Mouse (Mus musculus) E14TG2a.4 (cell line): ENCODE measurements at regions not wholly inside any gene's neighbourhood (a gene's known extent, or its start where the extent isn't known, plus 50 kb on each side); places are given as distances from the start of the nearest gene placed in this dataset.

Source experiments
- H3K27me3 ChIP-seq: 2 replicates; pipeline ENCODE4 v1.6.1; 2014; ENCODE audit warnings: low read length, control low read depth; ENCODE audit not compliant: insufficient read depth
- H3K36me3 ChIP-seq: 2 replicates; pipeline ENCODE4 v1.6.1; 2014; ENCODE audit warnings: low read length, control low read depth; ENCODE audit not compliant: insufficient read depth
- H3K4me1 ChIP-seq: replicated peaks from 2 replicates; pipeline ENCODE4 v1.6.1; 2014; ENCODE audit warnings: low read depth, low read length, control low read depth
- H3K4me3 ChIP-seq: replicated peaks from 2 replicates; pipeline ENCODE4 v1.5.1; 2014; ENCODE audit warnings: mild to moderate bottlenecking, low read length
- H3K9me3 ChIP-seq: 2 replicates; pipeline ENCODE4 v1.6.1; 2014; ENCODE audit warnings: low read length, control low read depth
- CTCF ChIP-seq: conservative IDR thresholded peaks from 2 replicates; pipeline ENCODE4 v1.5.1; 2014; ENCODE audit warnings: low read length
- NANOG ChIP-seq: IDR thresholded peaks from 2 replicates; pipeline ENCODE4 v1.6.1; 2014; ENCODE audit warnings: borderline replicate concordance, low read length, mixed read lengths
- POU5F1 ChIP-seq: IDR thresholded peaks from 2 replicates; pipeline ENCODE4 v1.6.1; 2014; ENCODE audit warnings: low read length, borderline replicate concordance

DNA sequence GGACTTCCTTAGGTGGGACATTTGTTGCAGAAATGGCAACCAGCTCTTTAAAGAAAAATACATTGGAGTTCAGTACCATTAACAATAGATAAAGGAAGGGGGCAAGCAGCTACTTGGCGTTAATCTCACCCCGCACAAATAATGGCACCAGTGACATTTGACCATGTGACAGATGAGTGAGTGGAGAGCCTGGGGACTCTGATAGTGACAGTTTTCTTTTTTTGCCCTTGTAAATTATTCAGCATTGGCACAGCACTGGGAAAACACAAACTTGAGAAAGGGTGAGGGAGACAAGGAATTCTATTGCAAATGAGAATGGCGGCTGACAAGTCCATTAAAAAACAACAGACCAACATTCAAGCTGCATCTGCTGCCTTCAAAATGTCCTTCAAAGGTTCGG is 603.3 kb upstream of the Fam92a start:
- Histone ChIP-seq H3K27me3 (no peaks in the 10 kb centered on the region), H3K9me3 (no peaks in the 10 kb centered on the region), H3K36me3 (no peaks in the 10 kb centered on the region), H3K4me1 (peaks cover 45% of the 10 kb centered on the region), H3K4me3 (no peak overlapping the region)
- TF ChIP-seq NANOG (no peak), CTCF (no peak), POU5F1 (no peak)

DNA sequence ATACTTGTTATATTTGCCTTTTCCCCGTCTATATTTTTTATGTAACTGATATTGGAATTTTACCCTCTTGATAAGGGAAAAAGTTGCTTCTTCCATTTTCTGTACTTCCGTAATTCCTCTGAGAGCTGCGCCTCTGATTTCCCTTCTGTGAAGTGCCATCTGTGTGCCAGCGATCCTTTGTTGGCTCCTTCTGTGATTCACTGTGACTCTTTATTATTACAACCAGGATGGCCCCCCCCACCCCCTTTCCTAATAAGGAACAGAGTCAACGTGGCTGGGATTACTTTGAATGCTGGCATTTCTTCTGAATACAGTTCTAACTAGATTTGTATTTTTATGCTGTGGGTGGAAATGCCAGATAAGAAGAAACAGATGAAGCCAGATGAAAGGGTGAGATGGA is 602.9 kb upstream of the Fam92a start:
- Histone ChIP-seq H3K4me1 (peaks cover 49% of the 10 kb centered on the region), H3K4me3 (no peak overlapping the region), H3K36me3 (no peaks in the 10 kb centered on the region), H3K27me3 (no peaks in the 10 kb centered on the region), H3K9me3 (no peaks in the 10 kb centered on the region)
- TF ChIP-seq CTCF (no peak), NANOG (no peak), POU5F1 (no peak)

DNA sequence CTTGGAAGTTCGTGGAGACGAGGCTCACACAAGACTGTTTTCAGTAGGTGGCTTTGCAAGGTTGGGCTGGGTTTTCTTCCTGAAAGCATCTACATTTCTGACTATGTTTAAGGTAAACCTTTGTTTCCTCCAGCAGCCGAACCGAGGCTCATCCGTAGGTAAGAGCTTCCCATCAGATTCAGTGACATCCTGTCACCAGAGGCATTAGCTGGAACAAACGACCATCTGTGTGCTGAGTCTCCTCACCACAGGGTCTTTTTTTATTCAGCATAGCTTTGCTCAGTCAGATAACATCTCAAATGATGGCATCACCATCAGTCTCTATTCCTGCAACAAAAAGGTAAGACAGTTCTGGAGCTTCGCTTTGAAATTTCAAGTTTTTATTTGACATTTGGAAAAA is 601.4 kb upstream of the Fam92a start:
- Histone ChIP-seq H3K27me3 (no peaks in the 10 kb centered on the region), H3K4me1 (peaks cover 58% of the 10 kb centered on the region), H3K4me3 (no peak overlapping the region), H3K9me3 (no peaks in the 10 kb centered on the region), H3K36me3 (no peaks in the 10 kb centered on the region)
- peak; percentile 52; the same call in 1 of the 2 replicates for TF ChIP-seq NANOG
- no peak for TF ChIP-seq POU5F1
- no peak for TF ChIP-seq CTCF

DNA sequence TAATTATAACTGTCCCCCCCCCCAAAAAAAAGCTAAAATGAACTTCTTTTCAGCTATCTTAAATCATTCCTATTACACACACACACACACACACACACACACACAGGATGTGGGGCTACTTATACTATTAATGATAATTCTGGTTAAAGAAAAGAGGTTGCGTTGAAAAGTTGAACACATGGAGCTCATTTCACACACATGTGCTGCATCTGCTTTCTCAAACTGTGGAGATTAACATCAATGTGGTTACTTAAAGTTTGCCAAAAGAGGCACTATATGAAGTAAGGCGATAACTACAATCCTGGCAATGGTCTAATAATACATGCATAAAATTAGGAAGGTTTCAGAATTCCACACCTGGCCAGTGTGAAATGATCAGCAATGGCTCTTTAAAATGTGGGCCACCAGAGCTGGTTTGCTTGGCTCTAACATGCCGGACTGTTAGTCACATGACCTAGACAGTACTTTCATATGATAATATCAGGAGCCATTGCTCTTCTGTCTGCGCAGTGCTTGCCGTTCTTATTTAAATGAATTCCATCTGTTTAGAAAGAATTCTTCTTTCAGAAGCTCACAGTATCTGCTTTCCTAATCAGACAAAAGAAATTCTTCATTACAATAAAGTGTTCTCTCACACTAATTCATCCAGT is 598.4 kb upstream of the Fam92a start:
- Histone ChIP-seq H3K9me3 (no peaks in the 10 kb centered on the region), H3K27me3 (no peaks in the 10 kb centered on the region), H3K4me1 (peaks cover 53% of the 10 kb centered on the region), H3K4me3 (no peak overlapping the region), H3K36me3 (no peaks in the 10 kb centered on the region)
- no peak; the same call in none of the 2 replicates for TF ChIP-seq NANOG

DNA sequence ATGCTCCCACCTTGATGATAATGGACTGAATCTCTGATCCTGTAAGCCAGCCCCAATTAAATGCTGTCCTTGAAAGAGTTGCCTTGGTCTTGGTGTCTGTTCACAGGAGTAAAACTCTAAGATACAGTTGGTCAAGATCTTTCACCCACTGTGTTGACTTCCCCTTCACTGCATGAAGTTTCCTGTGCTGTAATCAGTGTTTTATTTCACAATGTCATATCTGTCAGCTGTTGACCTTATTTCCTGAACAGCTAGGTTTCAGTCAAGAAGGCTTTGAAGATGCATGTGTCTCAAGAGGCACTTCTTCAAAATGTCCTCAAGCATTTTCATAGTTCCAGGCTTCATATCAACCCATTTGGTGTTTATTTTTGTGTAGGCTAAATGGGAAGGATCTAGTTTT is 597.3 kb upstream of the Fam92a start:
- TF ChIP-seq NANOG (no peak), CTCF (no peak), POU5F1 (no peak)
- Histone ChIP-seq H3K4me1 (peaks cover 42% of the 10 kb centered on the region), H3K36me3 (no peaks in the 10 kb centered on the region), H3K4me3 (no peak overlapping the region), H3K27me3 (no peaks in the 10 kb centered on the region), H3K9me3 (no peaks in the 10 kb centered on the region)

DNA sequence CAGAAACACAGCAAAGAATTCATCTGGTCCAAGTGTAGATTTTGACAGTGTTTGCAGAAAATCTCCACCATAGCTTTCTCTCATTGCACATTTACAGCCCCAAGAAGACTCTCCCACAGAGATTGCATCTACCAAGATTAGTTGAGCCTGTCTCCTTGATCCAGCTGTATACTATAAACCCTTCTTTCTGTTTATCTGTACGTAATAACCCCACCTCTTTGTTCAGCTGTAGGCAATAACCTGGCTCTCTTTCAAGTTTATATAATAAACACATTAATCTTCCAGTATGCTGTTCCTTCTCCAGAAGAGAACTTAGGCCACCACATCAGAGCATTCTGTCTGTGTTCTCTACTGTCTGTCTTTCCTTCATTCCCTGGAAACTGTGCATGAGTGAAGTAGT is 594.9 kb upstream of the Fam92a start:
- H3K27me3 ChIP-seq = no peaks in the 10 kb centered on the region
- TF ChIP-seq NANOG (no peak), CTCF (no peak), POU5F1 (no peak)
- peaks cover 24% of the 10 kb centered on the region for H3K4me1 ChIP-seq
- H3K36me3 ChIP-seq = no peaks in the 10 kb centered on the region
- no peak overlapping the region for H3K4me3 ChIP-seq
- H3K9me3 ChIP-seq = no peaks in the 10 kb centered on the region

DNA sequence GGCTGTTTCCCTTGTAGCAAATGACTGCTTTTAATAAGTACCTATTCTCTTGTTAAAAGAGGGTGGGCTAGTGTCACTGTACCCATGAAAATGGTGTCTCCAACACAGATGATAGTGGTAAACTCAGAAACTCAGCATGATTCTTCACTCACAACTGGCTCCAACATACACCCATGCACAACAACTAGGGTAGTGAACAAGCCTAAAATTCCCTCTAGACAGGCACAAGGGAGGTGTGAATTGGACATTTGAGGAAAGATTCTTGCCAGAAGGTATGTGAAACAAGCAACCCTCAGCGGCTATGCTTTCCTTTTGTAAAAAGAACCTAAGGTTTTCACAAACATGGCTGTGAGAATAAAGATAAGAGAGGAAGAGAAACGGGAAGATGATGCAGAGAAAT is 579.0 kb upstream of the Fam92a start:
- H3K36me3 ChIP-seq = no peaks in the 10 kb centered on the region
- H3K4me1 ChIP-seq = no peaks in the 10 kb centered on the region; the same call in 1 of the 2 replicates
- TF ChIP-seq POU5F1 (no peak), NANOG (no peak), CTCF (no peak)
- H3K9me3 ChIP-seq = peaks cover 18% of the 10 kb centered on the region
- H3K27me3 ChIP-seq = no peaks in the 10 kb centered on the region
- H3K4me3 ChIP-seq = no peak overlapping the region

DNA sequence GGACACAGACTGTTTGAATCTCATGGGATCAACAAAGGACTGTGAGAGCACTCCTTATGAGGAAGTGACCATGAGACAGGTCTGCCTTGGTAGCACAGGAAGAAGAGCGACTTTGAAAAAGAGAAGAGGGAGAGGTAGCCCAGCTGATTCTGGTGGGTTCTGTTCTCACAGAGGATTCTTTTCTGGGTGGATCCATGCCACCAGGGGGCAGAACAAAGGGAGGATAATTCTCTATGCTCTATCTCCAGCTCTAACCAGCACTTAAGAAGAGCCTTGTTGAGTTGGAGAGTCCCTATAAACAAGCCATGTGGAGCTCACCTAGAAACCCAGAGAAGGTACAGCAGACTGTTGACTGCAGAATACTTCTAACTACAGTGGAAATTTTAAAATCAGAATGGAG is 578.1 kb upstream of the Fam92a start:
- Histone ChIP-seq H3K36me3 (no peaks in the 10 kb centered on the region), H3K27me3 (no peaks in the 10 kb centered on the region), H3K9me3 (peaks cover 8% of the 10 kb centered on the region), H3K4me3 (no peak overlapping the region), H3K4me1 (no peaks in the 10 kb centered on the region; the same call in 1 of the 2 replicates)
- TF ChIP-seq POU5F1 (no peak), CTCF (no peak), NANOG (no peak)

DNA sequence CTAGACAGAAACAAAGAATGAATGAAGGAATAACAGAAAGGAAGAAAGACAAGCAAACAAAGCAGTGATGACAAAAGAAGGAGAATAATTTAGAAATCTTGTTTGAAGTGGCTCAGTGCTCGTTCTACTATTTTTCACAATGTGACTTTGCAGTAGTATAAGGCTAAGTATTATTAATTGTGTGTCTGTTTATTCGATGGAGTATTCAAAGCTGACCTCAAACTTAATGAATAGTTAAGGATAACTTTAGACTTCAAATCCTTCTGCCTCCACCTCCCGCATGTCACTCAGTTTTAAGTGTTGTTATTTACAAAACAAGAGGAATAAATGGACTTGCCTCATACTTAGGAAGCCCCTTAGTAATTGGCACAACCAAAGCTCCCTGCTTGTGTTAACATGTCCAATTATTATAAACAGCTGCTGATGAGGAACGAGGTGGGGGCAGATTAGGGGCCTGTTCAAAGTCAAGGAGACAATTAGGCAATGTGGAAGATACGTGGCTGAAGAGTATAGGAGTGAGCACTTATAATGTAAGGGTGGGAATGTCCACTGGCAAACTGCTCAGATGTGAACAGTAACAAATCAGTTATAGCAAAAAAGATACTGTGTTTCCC is 572.0 kb upstream of the Fam92a start:
- Histone ChIP-seq H3K9me3 (no peaks in the 10 kb centered on the region), H3K4me1 (no peaks in the 10 kb centered on the region), H3K27me3 (no peaks in the 10 kb centered on the region), H3K4me3 (no peak overlapping the region), H3K36me3 (no peaks in the 10 kb centered on the region)
- TF ChIP-seq POU5F1 = no peak
- TF ChIP-seq NANOG = no peak
- TF ChIP-seq CTCF = no peak
